11 mouse cellular contexts compared by ENCODE assay signal in genomic region chr6:100120017-100120944, GRCm38 (mm10).
A peak's percentile ranks its signal among the peaks of the same experiment; 100 is the strongest.
DNase-seq lines count a peak whose midpoint lies in the region; ATAC-seq and TF ChIP-seq lines count a peak whose summit lies in the region.
"Had no signal": no experiment of that assay in that cellular context is flagged by ENCODE, and none has a peak within 500 bp of the region (broad histone marks: within the 10 kb centered on the region; RNA-seq: fewer than 3 reads in every experiment).

No protein-coding gene starts in this region.

- no peak overlapping the region for H3K9ac ChIP-seq in kidney, postnatal 0 days (ENCODE audit: low read depth, low read length)
- peak overlapping the region; percentile 7; the same call in 1 of the 2 replicates for H3K9ac ChIP-seq in embryonic facial prominence, embryonic 11.5 days (replicated peaks; ENCODE audit: low read length)
- H3K9ac ChIP-seq in hindbrain, embryonic 11.5 days (ENCODE audit: low read depth, low read length): no peak overlapping the region
- H3K9ac ChIP-seq in midbrain, embryonic 12.5 days (replicated peaks): no peak overlapping the region

- no peak for ATAC-seq in kidney, postnatal 0 days (replicated peaks; ENCODE audit: low FRiP score, low read depth)
- peak; percentile 69 for ATAC-seq in embryonic facial prominence, embryonic 11.5 days (replicated peaks; ENCODE audit: insufficient number of reproducible peaks, low FRiP score, low TSS enrichment, low read depth)
- ATAC-seq in hindbrain, embryonic 11.5 days (ENCODE audit: low FRiP score): no peak
- ATAC-seq in midbrain, embryonic 12.5 days (ENCODE audit: low FRiP score, low read depth): 0 out of 2 replicates have a peak, but pooled peaks have one; percentile 49

- no peaks in the 10 kb centered on the region for H3K27me3 ChIP-seq in kidney, postnatal 0 days (ENCODE audit: insufficient read depth, low read length)
- no peaks in the 10 kb centered on the region for H3K27me3 ChIP-seq in embryonic facial prominence, embryonic 11.5 days (ENCODE audit: control insufficient read depth, insufficient read depth, low read length)
- no peaks in the 10 kb centered on the region; the same call in 1 of the 2 replicates for H3K27me3 ChIP-seq in hindbrain, embryonic 11.5 days (ENCODE audit: control insufficient read depth, insufficient read depth, low read length)
- peaks cover 32% of the 10 kb centered on the region for H3K27me3 ChIP-seq in midbrain, embryonic 12.5 days
- H3K27me3 ChIP-seq in cerebellum, adult 2 months (ENCODE audit: control insufficient read depth, insufficient read depth, low read length): no peaks in the 10 kb centered on the region; the same call in 1 of the 2 replicates

- H3K4me3 ChIP-seq in kidney, postnatal 0 days (replicated peaks; ENCODE audit: low read depth, low read length): no peak overlapping the region
- H3K4me3 ChIP-seq in embryonic facial prominence, embryonic 11.5 days (ENCODE audit: low read depth, low read length): no peak overlapping the region
- H3K4me3 ChIP-seq in hindbrain, embryonic 11.5 days (ENCODE audit: low read depth, low read length): no peak overlapping the region
- H3K4me3 ChIP-seq in midbrain, embryonic 12.5 days: no peak overlapping the region
- H3K4me3 ChIP-seq in cerebellum, adult 2 months (replicated peaks; ENCODE audit: insufficient read depth, low read depth, low read length): no peak overlapping the region
- H3K4me3 ChIP-seq: heart, adult 2 months had no signal

- peak; percentile 34 for DNase-seq in kidney, postnatal 0 days (ENCODE audit: low spot score)
- no peak for DNase-seq in kidney, postnatal 4 days
- peak; percentile 89 for DNase-seq in embryonic facial prominence, embryonic 11.5 days (ENCODE audit: low spot score)
- DNase-seq in hindbrain, embryonic 11.5 days (ENCODE audit: low spot score): peak; percentile 32
- no peak for DNase-seq in cerebellum, adult 2 months
- no peak for DNase-seq in adrenal gland, postnatal 25 days
- no peak for DNase-seq in urinary bladder, postnatal 10 days (ENCODE audit: low spot score)
- DNase-seq: heart, adult 2 months; lung, postnatal 14 days had no signal

- no peaks in the 10 kb centered on the region for H3K9me3 ChIP-seq in kidney, postnatal 0 days (replicated peaks; ENCODE audit: low read length)
- no peaks in the 10 kb centered on the region for H3K9me3 ChIP-seq in embryonic facial prominence, embryonic 11.5 days (replicated peaks; ENCODE audit: control insufficient read depth, low read length)
- no peaks in the 10 kb centered on the region for H3K9me3 ChIP-seq in hindbrain, embryonic 11.5 days (ENCODE audit: control insufficient read depth, low read length)
- H3K9me3 ChIP-seq in midbrain, embryonic 12.5 days: peaks cover under 1% of the 10 kb centered on the region; the same call in 1 of the 2 replicates

- TF ChIP-seq CTCF in kidney, postnatal 0 days (IDR thresholded peaks at IDR 0.05; ENCODE audit: low read depth): no peak
- TF ChIP-seq CTCF in cerebellum, adult 2 months (IDR thresholded peaks at IDR 0.05; ENCODE audit: borderline replicate concordance, insufficient read depth, low read depth, low read length): no peak

- no peaks in the 10 kb centered on the region for H3K4me1 ChIP-seq in kidney, postnatal 0 days (replicated peaks; ENCODE audit: insufficient read depth, low read length)
- peaks cover 4% of the 10 kb centered on the region; the same call in 1 of the 2 replicates for H3K4me1 ChIP-seq in embryonic facial prominence, embryonic 11.5 days (ENCODE audit: control insufficient read depth, insufficient read depth, low read length)
- H3K4me1 ChIP-seq in hindbrain, embryonic 11.5 days (replicated peaks; ENCODE audit: control insufficient read depth, insufficient read depth, low read length): no peaks in the 10 kb centered on the region; the same call in 1 of the 2 replicates
- peaks cover 16% of the 10 kb centered on the region for H3K4me1 ChIP-seq in midbrain, embryonic 12.5 days
- no peaks in the 10 kb centered on the region for H3K4me1 ChIP-seq in cerebellum, adult 2 months (ENCODE audit: control insufficient read depth, insufficient read depth, low read length)

- no peak for TF ChIP-seq POLR2A in cerebellum, adult 2 months (IDR thresholded peaks at IDR 0.05; ENCODE audit: borderline replicate concordance, insufficient read depth, low read length)

- no peak overlapping the region for H3K4me2 ChIP-seq in kidney, postnatal 0 days (ENCODE audit: low read length)
- peak overlapping the region; percentile 7; the same call in 1 of the 2 replicates for H3K4me2 ChIP-seq in embryonic facial prominence, embryonic 11.5 days (ENCODE audit: low read depth, low read length)
- H3K4me2 ChIP-seq in hindbrain, embryonic 11.5 days (replicated peaks; ENCODE audit: low read depth, low read length): no peak overlapping the region
- no peak overlapping the region for H3K4me2 ChIP-seq in midbrain, embryonic 12.5 days (replicated peaks)

- WGBS in kidney, postnatal 0 days: 67% methylated on average over 16 of the region's 16 CpGs
- WGBS in embryonic facial prominence, embryonic 11.5 days: 34% methylated on average over 16 of the region's 16 CpGs
- 52% methylated on average over 16 of the region's 16 CpGs for WGBS in hindbrain, embryonic 11.5 days
- WGBS in midbrain, embryonic 12.5 days: 48% methylated on average over 16 of the region's 16 CpGs
- 81% methylated on average over 16 of the region's 16 CpGs for WGBS in cerebellum, adult 2 months

- H3K27ac ChIP-seq in kidney, postnatal 0 days: no peak overlapping the region
- peak overlapping the region; percentile 52 for H3K27ac ChIP-seq in embryonic facial prominence, embryonic 11.5 days (replicated peaks; ENCODE audit: low read depth, low read length)
- no peak overlapping the region for H3K27ac ChIP-seq in hindbrain, embryonic 11.5 days (ENCODE audit: low read depth, low read length)
- H3K27ac ChIP-seq in midbrain, embryonic 12.5 days (replicated peaks): peak overlapping the region; percentile 35; the same call in 1 of the 2 replicates
- no peak overlapping the region for H3K27ac ChIP-seq in cerebellum, adult 2 months (ENCODE audit: insufficient read depth, low read length)
- H3K27ac ChIP-seq: heart, adult 2 months; stomach, postnatal 0 days had no signal

- no peaks in the 10 kb centered on the region for H3K36me3 ChIP-seq in kidney, postnatal 0 days (ENCODE audit: insufficient read depth, low read length)
- no peaks in the 10 kb centered on the region for H3K36me3 ChIP-seq in embryonic facial prominence, embryonic 11.5 days (replicated peaks; ENCODE audit: control insufficient read depth, insufficient read depth, low read depth, low read length)
- H3K36me3 ChIP-seq in hindbrain, embryonic 11.5 days (ENCODE audit: control insufficient read depth, insufficient read depth, low read length): no peaks in the 10 kb centered on the region
- H3K36me3 ChIP-seq in midbrain, embryonic 12.5 days: no peaks in the 10 kb centered on the region

Comparison
In these comparisons a context has a peak if more than half of its experiments do, and no peak if none do; other contexts are left out.
1. DNase-seq: peak in kidney, postnatal 0 days (single experiment), embryonic facial prominence, embryonic 11.5 days (single experiment) and hindbrain, embryonic 11.5 days (single experiment); none in kidney, postnatal 4 days (0 of 2), cerebellum, adult 2 months (0 of 2), adrenal gland, postnatal 25 days (single experiment) and urinary bladder, postnatal 10 days (single experiment).
2. ATAC-seq: peak in embryonic facial prominence, embryonic 11.5 days (single experiment) and midbrain, embryonic 12.5 days (single experiment); none in kidney, postnatal 0 days (single experiment) and hindbrain, embryonic 11.5 days (single experiment).
3. H3K27ac ChIP-seq: peak in embryonic facial prominence, embryonic 11.5 days (single experiment) and midbrain, embryonic 12.5 days (single experiment); none in kidney, postnatal 0 days (single experiment), hindbrain, embryonic 11.5 days (single experiment) and cerebellum, adult 2 months (single experiment).